Mouse (Mus musculus) C2C12 (cell line): ENCODE data around the gene Prlhr. TPM values are rescaled to one million over a fixed set of nuclear protein-coding genes. Genes with fewer than 3 reads are reported as not detected.

Experiments
- H3K27me3 ChIP-seq: one replicate; pipeline ENCODE4 v1.6.1; 2011; ENCODE audit not compliant: control insufficient read depth, insufficient read depth, insufficient read length
- H3K36me3 ChIP-seq: one replicate; pipeline ENCODE4 v1.6.1; 2011; ENCODE audit not compliant: control insufficient read depth, insufficient read depth
- H3K4me3 ChIP-seq: one replicate; pipeline ENCODE4 v1.5.1; 2011; ENCODE audit warnings: mild to moderate bottlenecking, control low read depth; ENCODE audit not compliant: poor library complexity, insufficient read depth, severe bottlenecking
- H3K79me2 ChIP-seq: one replicate; pipeline ENCODE4 v1.6.1; 2011; ENCODE audit not compliant: control insufficient read depth, insufficient read depth
- H3K79me3 ChIP-seq: one replicate; pipeline ENCODE4 v1.6.1; 2011; ENCODE audit warnings: low read depth, control low read depth
- H3ac ChIP-seq: one replicate; pipeline ENCODE3; 2011; ENCODE audit warnings: low read depth; ENCODE audit not compliant: control insufficient read depth, insufficient read length
- CEBPB ChIP-seq: IDR thresholded peaks from one replicate; pipeline ENCODE4 v1.6.1; 2011; ENCODE audit warnings: low read depth, mild to moderate bottlenecking, control low read depth, moderate library complexity
- CTCF ChIP-seq: IDR thresholded peaks from one replicate; pipeline ENCODE4 v1.5.1; 2011; ENCODE audit not compliant: control insufficient read depth, insufficient read depth, insufficient read length
- FOSL1 ChIP-seq: IDR thresholded peaks from one replicate; pipeline ENCODE4 v1.8.0; 2011; ENCODE audit warnings: mild to moderate bottlenecking, low read length; ENCODE audit not compliant: poor library complexity, insufficient read depth, severe bottlenecking
- MAX ChIP-seq: IDR thresholded peaks from one replicate; pipeline ENCODE4 v1.6.1; 2011; ENCODE audit warnings: mild to moderate bottlenecking, control low read depth
- MYOD1 ChIP-seq: IDR thresholded peaks from one replicate; pipeline ENCODE4 v1.6.1; 2011; ENCODE audit warnings: low read depth; ENCODE audit not compliant: control insufficient read depth, insufficient read length
- MYOG ChIP-seq: IDR thresholded peaks from one replicate; pipeline ENCODE4 v1.6.1; 2011; ENCODE audit not compliant: control insufficient read depth, insufficient read length; ENCODE audit errors: extremely low read depth
- USF1 ChIP-seq: IDR thresholded peaks from one replicate; pipeline ENCODE4 v1.6.1; 2011; ENCODE audit warnings: low read depth, mild to moderate bottlenecking, control low read depth, moderate library complexity
- polyA plus RNA-seq: library from polyadenylated mRNA; unstranded; fragments of >200 nt; fragmentation: generic; extraction: Trizol; gene quantifications from one replicate; pipeline ENCODE4 v1.2.1, GENCODE M21; 2012; ENCODE audit warnings: missing spikeins

The Prlhr gene
- polyA plus RNA-seq, 1 experiment = not detected

DNA sequence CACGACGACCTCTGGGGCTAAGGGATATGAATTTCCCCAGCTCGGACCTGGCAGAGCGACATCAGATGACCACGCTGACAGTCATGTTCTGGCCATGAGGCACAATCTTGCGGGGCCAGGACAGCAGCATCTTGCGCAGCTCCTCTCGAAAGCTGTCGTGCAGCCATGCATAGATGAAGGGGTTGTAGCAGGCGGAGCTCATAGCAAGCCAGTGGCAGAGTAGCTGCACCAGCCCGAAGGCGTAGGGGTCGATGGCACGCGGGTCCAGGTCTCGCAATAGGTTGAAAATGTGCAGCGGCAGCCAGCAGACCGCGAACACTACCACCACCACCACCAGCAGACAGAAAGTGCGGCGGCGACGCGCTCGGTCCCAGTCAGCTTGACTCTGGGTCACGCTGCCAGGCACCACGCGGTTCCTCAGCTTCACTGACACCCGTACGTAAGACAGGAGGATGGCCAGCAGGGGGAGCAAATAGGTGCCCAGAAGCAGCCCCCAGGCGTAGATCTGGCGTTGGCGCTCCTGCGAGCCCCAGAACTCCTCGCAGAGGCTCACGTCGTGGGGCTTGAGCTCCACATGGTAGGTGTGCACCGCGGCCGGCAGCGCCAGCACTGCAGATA lies 1.0 kb downstream of the Prlhr start:
- no peaks in the 10 kb centered on the region for H3K79me2 ChIP-seq
- no peaks in the 10 kb centered on the region for H3K79me3 ChIP-seq
- no peak overlapping the region for H3ac ChIP-seq
- no peaks in the 10 kb centered on the region for H3K27me3 ChIP-seq
- no peak overlapping the region for H3K4me3 ChIP-seq
- H3K36me3 ChIP-seq = no peaks in the 10 kb centered on the region
- no peak for TF ChIP-seq CEBPB
- no peak for TF ChIP-seq MYOG
- no peak for TF ChIP-seq CTCF
- TF ChIP-seq FOSL1 = no peak
- TF ChIP-seq MYOD1 = no peak
- TF ChIP-seq USF1 = no peak
- no peak for TF ChIP-seq MAX

DNA sequence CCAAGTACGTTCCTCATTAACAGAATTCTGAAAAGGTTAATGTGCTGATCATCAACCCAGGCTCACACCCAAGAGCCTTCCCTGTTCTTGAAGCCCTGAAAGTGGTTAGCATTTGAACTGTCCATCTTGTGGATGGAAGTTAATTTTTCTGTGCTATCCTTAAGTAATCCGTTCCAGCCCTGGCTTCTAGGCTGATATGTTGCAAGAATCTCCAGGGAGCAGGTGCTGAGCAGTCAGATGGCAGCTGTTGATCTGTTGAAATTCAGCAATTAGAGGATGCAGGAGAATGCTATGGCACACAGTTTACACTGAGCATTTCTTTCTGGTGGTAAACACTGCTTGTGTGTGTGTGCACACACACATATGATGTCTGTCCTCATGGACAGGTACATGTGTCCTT lies 2.4 kb downstream of the Prlhr start:
- TF ChIP-seq MYOD1 (no peak), CEBPB (no peak), FOSL1 (no peak), MYOG (no peak), MAX (no peak), CTCF (no peak), USF1 (no peak)
- Histone ChIP-seq H3K79me2 (no peaks in the 10 kb centered on the region), H3K4me3 (no peak overlapping the region), H3ac (no peak overlapping the region), H3K27me3 (no peaks in the 10 kb centered on the region), H3K36me3 (no peaks in the 10 kb centered on the region), H3K79me3 (no peaks in the 10 kb centered on the region)

DNA sequence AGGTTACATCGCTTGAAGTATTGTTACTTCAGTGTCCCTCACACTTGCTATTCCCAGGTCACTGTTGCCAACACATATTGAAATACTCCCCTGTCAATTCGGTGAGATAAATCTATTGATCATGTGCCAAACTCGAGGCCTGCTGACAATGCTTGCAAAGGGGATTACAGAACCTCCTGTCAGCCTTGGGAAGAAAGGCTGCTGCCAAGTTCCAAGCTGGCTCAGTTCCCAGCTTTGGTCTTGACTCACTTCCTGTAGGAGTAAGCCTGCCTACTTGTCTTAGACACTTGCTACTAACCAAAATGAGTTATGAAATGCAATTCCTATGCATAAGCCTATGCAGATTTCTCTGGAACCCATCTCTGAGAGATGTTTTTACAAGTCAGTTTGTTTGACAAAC lies 4.2 kb downstream of the Prlhr start:
- Histone ChIP-seq H3K4me3 (no peak overlapping the region), H3K79me3 (no peaks in the 10 kb centered on the region), H3K36me3 (no peaks in the 10 kb centered on the region), H3K27me3 (no peaks in the 10 kb centered on the region), H3ac (no peak overlapping the region), H3K79me2 (no peaks in the 10 kb centered on the region)
- TF ChIP-seq MYOD1 (peak; percentile 26), MYOG (no peak), CTCF (no peak), CEBPB (peak; percentile 30), FOSL1 (peak; percentile 11)

DNA sequence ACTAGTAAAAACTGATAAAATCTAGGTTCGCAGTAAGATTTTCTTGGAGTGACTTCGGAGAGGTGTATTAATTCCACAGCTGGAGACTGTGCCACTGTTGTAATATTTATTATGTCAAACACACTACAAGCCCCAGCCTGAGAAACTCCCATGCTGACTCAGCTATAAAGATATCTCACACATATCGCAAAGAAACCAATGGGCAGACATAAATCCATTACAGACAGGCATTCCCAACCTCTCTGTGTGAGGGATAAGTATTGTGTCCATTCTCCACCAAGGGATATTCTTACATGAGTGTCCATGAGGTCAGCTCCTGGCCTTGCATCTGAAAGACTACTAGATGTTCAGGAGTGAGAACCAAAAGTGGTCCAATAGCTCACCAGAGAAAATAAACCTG lies 4.7 kb downstream of the Prlhr start:
- Histone ChIP-seq H3K4me3 (no peak overlapping the region), H3K36me3 (no peaks in the 10 kb centered on the region), H3ac (no peak overlapping the region), H3K27me3 (no peaks in the 10 kb centered on the region), H3K79me3 (no peaks in the 10 kb centered on the region), H3K79me2 (no peaks in the 10 kb centered on the region)
- TF ChIP-seq FOSL1 = no peak
- TF ChIP-seq MAX = no peak
- TF ChIP-seq USF1 = no peak
- TF ChIP-seq CTCF = no peak
- no peak for TF ChIP-seq CEBPB
- TF ChIP-seq MYOD1 = no peak
- no peak for TF ChIP-seq MYOG

GRCm38 (mm10) chr19:60461476-60461875 lies 6.6 kb downstream of the Prlhr start:
- Histone ChIP-seq H3K79me2 (no peaks in the 10 kb centered on the region), H3ac (no peak overlapping the region), H3K4me3 (no peak overlapping the region), H3K27me3 (no peaks in the 10 kb centered on the region), H3K79me3 (no peaks in the 10 kb centered on the region), H3K36me3 (no peaks in the 10 kb centered on the region)
- TF ChIP-seq CEBPB (no peak), USF1 (no peak), FOSL1 (no peak), MAX (no peak), MYOD1 (no peak)

DNA sequence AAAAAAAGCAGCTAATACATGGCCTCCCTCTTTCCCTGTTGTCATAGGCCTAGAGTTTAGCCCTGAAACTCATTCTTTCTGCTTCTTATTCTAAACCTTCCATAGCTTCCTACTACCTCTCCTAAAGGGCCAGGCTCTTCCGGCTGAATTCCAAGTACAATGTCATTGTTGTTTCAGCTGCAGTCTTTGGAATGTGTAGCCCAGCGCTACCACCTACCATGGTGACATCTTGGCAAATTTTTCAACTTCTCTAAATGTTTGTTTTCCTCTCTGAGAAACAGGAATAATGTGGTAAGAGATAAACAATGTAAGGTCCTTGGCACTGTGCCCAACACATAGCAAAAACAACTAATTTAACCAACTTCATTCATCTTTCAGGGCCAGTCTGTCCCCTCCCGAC lies 8.4 kb downstream of the Prlhr start:
- Histone ChIP-seq H3K4me3 (no peak overlapping the region), H3K36me3 (no peaks in the 10 kb centered on the region), H3ac (no peak overlapping the region), H3K27me3 (no peaks in the 10 kb centered on the region), H3K79me3 (no peaks in the 10 kb centered on the region), H3K79me2 (no peaks in the 10 kb centered on the region)
- peak; percentile 46 for TF ChIP-seq MYOD1
- no peak for TF ChIP-seq CTCF
